Mouse (Mus musculus) forebrain, embryonic 11.5 days (tissue): ENCODE measurements around the gene Zfhx3. TPM values are rescaled to one million over a fixed set of nuclear protein-coding genes. Genes with fewer than 3 reads are reported as not detected.

Experiments
- ATAC-seq: fragments of 200-750 bp; cut with Nextera tagmentation; replicated peaks from 2 replicates; pipeline ENCODE4 v1.8.0; 2017; ENCODE audit warnings: moderate TSS enrichment; ENCODE audit not compliant: low FRiP score
- DNase-seq: peaks from one replicate; pipeline ENCODE4 v3.0.0-alpha.2; 2017; ENCODE audit warnings: low spot score
- H3K27ac ChIP-seq: fragments of 300-500 bp; sonication (generic); 2 replicates; pipeline ENCODE4 v1.5.1; 2014; ENCODE audit warnings: low read depth, low read length
- H3K27me3 ChIP-seq: fragments of 300-500 bp; sonication (generic); 2 replicates; pipeline ENCODE4 v1.6.1; 2014; ENCODE audit warnings: mild to moderate bottlenecking, low read length, mixed read lengths; ENCODE audit not compliant: control insufficient read depth, insufficient read depth
- H3K36me3 ChIP-seq: fragments of 300-500 bp; sonication (generic); 2 replicates; pipeline ENCODE4 v1.6.1; 2014; ENCODE audit warnings: mild to moderate bottlenecking, low read length, moderate library complexity, mixed read lengths; ENCODE audit not compliant: control insufficient read depth, insufficient read depth
- H3K4me1 ChIP-seq: fragments of 300-500 bp; sonication (generic); replicated peaks from 2 replicates; pipeline ENCODE4 v1.6.1; 2014; ENCODE audit warnings: low read length, mixed read lengths; ENCODE audit not compliant: control insufficient read depth, insufficient read depth
- H3K4me2 ChIP-seq: fragments of 300-500 bp; sonication (generic); 2 replicates; pipeline ENCODE4 v1.6.1; 2014; ENCODE audit warnings: low read depth, mild to moderate bottlenecking, low read length, moderate library complexity, mixed read lengths; ENCODE audit not compliant: severe bottlenecking
- H3K4me3 ChIP-seq: fragments of 300-500 bp; sonication (generic); 2 replicates; pipeline ENCODE4 v1.5.1; 2014; ENCODE audit warnings: low read depth, low read length
- H3K9ac ChIP-seq: fragments of 300-500 bp; sonication (generic); 2 replicates; pipeline ENCODE4 v1.6.1; 2014; ENCODE audit warnings: low read length
- H3K9me3 ChIP-seq: fragments of 300-500 bp; sonication (generic); 2 replicates; pipeline ENCODE4 v1.6.1; 2016; ENCODE audit warnings: low read length, mixed read lengths; ENCODE audit not compliant: control insufficient read depth
- WGBS: fragments of 180-500 bp; shearing (Covaris S2); extraction: QIAGEN DNeasy Blood & Tissue Kit; methylation state at CpG from one replicate; pipeline ENCODE4 v1.1.7; 2014; 5-methylcytosine and 5-hydroxymethylcytosine counted together
- polyA plus RNA-seq: library from polyadenylated mRNA; unstranded; fragments of >200 nt; fragmentation: Nextera tagmentation; extraction: Ambion mirVana; gene quantifications from 2 replicates; pipeline ENCODE4 v1.2.1, GENCODE M21; 2014

Zfhx3 gene
- polyA plus RNA-seq, 1 experiment from 2014 or later = 22.9 TPM

DNA sequence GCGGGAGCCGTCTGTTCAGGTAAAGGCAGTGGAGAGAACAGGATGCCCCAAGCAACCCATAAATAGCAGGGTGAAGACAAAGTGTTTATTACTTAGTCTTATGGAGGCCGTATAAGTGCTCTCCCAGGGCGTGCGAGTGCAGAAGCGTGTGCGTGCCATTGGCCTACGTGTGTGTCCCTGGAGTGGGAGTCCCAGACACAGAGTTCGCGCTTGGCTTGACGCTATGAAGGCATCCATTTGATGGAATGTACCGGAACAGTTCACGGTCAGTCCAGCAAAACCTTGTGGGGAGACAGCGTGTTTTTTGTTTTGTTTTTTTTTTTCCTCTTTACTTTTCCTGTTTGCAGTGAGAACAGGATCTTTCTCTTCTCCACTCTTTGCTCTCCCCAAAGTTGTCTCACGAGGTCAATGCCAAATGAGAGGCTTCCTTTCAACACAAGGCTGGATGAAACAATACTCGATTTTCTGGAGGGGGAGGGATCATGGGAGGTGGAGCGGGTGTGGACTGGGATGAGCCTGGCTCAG is 732.6 kb downstream of the Zfhx3 start:
- H3K4me1 ChIP-seq = no peaks in the 10 kb centered on the region
- no peaks in the 10 kb centered on the region for H3K27me3 ChIP-seq
- ATAC-seq (no peak), DNase-seq (no peak)
- no peak overlapping the region for H3K4me2 ChIP-seq
- no peaks in the 10 kb centered on the region for H3K36me3 ChIP-seq
- no peak overlapping the region for H3K27ac ChIP-seq
- no peaks in the 10 kb centered on the region for H3K9me3 ChIP-seq
- H3K4me3 ChIP-seq = no peak overlapping the region
- 65% methylated on average over 17 of the region's 17 CpGs for WGBS
- no peak overlapping the region for H3K9ac ChIP-seq

DNA sequence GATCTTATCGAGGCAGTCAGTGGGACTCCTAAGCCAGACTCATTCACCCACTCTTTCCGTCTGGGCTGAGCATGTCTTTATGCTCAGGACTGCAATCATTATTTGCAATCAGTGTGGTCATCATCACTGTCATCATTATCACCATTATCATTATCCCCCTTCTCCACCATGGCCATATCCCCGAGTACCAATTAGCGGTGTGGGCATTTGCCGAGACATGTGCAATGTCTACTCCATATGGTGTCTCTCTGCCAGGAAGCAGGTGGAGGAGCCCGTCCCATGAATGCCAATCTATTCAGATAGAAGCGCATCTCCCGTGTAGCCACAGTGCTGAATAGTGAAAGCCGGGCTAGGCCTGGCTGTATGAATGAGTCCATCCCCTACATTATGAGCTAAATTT is 747.2 kb downstream of the Zfhx3 start:
- H3K36me3 ChIP-seq = no peaks in the 10 kb centered on the region
- H3K9me3 ChIP-seq = no peaks in the 10 kb centered on the region
- H3K4me2 ChIP-seq = no peak overlapping the region
- H3K4me1 ChIP-seq = peaks cover 7% of the 10 kb centered on the region; the same call in 1 of the 2 replicates
- no peak overlapping the region for H3K4me3 ChIP-seq
- no peak overlapping the region for H3K27ac ChIP-seq
- no peak overlapping the region for H3K9ac ChIP-seq
- peaks cover 19% of the 10 kb centered on the region for H3K27me3 ChIP-seq
- 87% methylated on average over 9 of the region's 9 CpGs for WGBS
- no peak for ATAC-seq
- DNase-seq = no peak

DNA sequence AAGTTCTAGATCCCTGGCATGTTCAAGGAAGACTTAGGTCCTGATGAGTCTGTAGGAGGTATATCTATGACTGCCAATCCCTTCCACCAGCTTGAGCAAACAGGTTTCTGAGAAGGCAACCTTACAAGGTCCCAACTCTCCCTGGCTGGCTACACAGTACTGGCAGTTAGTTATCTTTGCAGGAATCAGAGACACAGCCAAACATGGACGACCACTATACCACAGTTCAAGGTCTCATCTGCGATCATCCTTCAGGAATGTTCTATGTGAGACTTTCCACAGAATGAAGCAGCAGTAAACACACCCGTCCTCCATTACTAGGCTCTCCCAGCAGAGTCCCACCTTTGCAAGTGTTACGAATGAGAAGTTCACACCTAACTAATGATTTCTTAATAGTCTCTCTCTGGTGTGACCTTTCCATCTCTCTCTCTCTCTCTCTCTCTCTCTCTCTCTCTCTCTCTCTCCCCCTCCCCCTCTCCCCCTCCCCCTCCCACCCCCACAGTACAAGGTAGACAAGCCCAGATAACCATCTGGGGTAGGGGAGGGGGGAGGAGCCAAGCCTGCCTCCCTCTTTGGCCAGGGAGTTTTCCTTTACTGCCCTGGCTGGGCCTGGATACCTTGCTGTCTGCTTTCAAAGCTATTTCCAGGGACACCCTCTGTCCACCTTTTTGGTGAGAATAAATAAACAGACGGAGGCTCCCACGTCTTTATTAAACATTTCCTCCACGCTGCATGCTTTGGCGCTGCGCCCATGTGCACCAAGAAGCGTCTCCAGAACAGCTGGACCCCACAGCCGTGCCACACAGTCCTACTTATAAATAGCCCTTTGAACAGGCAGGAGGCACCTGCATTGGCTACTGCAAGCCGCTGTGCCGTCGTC is 748.4 kb downstream of the Zfhx3 start:
- Histone ChIP-seq H3K9ac (no peak overlapping the region), H3K4me3 (no peak overlapping the region)
- 26% methylated on average over 14 of the region's 14 CpGs for WGBS

DNA sequence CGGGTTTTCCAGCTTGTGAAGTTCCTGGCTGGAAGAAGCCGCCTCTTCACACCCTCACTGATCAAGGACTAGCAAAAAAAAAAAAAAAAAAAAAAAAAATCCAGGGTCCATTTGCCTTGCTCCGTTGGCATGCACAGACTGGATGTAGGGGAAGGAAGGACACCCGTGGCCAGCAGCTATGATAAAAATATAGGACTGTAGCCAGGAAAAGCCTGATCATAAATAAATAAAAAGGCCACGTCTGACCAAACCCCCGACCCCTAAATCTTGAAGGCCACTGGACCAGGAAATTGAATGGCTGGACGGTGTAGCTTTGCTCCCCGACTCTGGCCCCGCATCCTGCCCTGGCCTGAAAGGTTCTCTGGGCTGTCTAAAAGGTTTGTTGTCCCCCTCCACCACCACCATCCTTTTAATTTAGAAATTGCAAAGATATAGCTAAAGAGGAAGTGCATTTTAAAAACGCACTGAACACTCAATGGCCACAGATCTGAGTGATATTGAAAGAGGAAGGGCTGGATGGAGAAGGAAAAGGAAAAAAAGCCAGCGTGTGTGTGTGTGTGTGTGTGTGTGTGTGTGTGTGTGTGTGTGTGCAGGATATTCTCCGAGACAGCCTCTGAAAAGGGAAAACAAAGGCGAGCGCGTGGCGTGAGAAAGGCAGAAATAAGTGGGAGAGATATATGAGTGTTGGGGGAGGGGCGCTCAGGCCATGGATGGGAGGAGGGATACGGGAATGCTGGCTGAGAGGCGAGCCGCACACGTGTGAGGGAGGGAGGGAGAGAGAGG is 749.2 kb downstream of the Zfhx3 start:
- peak overlapping the region; percentile 11; the same call in 1 of the 2 replicates for H3K4me3 ChIP-seq
- peaks cover 38% of the 10 kb centered on the region for H3K27me3 ChIP-seq
- H3K9me3 ChIP-seq = no peaks in the 10 kb centered on the region
- no peaks in the 10 kb centered on the region for H3K36me3 ChIP-seq
- H3K4me1 ChIP-seq = peaks cover 15% of the 10 kb centered on the region; the same call in 1 of the 2 replicates
- H3K27ac ChIP-seq = no peak overlapping the region
- DNase-seq (peak; percentile 73), ATAC-seq (peak; percentile 54; the same call in 1 of the 2 replicates)
- WGBS = 5% methylated on average over 20 of the region's 21 CpGs
- peak overlapping the region; percentile 40 for H3K4me2 ChIP-seq
- H3K9ac ChIP-seq = no peak overlapping the region; the same call in 1 of the 2 replicates

More for the DNA sequence above, 748.4 kb downstream of the Zfhx3 start:
- no peaks in the 10 kb centered on the region for H3K36me3 ChIP-seq
- H3K27ac ChIP-seq = no peak overlapping the region
- peaks cover 30% of the 10 kb centered on the region for H3K27me3 ChIP-seq
- ATAC-seq (no peak), DNase-seq (peak; percentile 69)
- peaks cover 7% of the 10 kb centered on the region; the same call in 1 of the 2 replicates for H3K4me1 ChIP-seq
- peak overlapping the region; percentile 40; the same call in 1 of the 2 replicates for H3K4me2 ChIP-seq
- no peaks in the 10 kb centered on the region for H3K9me3 ChIP-seq

DNA sequence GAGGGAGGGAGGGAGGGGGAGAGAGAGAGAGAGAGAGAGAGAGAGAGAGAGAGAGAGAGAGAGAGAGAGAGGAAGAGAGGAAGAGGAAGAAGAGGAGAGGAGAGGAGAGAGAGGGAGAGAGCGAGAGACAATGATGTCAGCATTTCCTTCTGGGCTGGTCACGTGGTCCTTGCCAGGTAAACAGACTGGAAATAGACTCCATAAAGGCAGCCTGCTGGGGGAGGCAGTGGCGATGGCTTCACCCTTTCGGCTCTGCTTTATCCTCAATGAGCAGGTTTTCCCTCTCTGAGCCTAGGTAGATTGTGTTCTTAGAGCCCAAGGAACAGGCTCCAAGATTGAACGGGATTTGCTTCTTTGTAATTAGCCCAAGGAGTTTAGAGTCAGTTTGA is 749.8 kb downstream of the Zfhx3 start:
- Histone ChIP-seq H3K36me3 (no peaks in the 10 kb centered on the region), H3K4me1 (peaks cover 16% of the 10 kb centered on the region; the same call in 1 of the 2 replicates), H3K27me3 (peaks cover 40% of the 10 kb centered on the region), H3K9ac (peak overlapping the region; percentile 6; the same call in 1 of the 2 replicates), H3K4me3 (peak overlapping the region; percentile 11; the same call in 1 of the 2 replicates), H3K4me2 (peak overlapping the region; percentile 40), H3K9me3 (no peaks in the 10 kb centered on the region), H3K27ac (no peak overlapping the region)
- ATAC-seq (0 out of 2 replicates have a peak, but pooled peaks have one; percentile 25), DNase-seq (peak; percentile 58)
- WGBS = 1% methylated on average over 5 of the region's 5 CpGs

DNA sequence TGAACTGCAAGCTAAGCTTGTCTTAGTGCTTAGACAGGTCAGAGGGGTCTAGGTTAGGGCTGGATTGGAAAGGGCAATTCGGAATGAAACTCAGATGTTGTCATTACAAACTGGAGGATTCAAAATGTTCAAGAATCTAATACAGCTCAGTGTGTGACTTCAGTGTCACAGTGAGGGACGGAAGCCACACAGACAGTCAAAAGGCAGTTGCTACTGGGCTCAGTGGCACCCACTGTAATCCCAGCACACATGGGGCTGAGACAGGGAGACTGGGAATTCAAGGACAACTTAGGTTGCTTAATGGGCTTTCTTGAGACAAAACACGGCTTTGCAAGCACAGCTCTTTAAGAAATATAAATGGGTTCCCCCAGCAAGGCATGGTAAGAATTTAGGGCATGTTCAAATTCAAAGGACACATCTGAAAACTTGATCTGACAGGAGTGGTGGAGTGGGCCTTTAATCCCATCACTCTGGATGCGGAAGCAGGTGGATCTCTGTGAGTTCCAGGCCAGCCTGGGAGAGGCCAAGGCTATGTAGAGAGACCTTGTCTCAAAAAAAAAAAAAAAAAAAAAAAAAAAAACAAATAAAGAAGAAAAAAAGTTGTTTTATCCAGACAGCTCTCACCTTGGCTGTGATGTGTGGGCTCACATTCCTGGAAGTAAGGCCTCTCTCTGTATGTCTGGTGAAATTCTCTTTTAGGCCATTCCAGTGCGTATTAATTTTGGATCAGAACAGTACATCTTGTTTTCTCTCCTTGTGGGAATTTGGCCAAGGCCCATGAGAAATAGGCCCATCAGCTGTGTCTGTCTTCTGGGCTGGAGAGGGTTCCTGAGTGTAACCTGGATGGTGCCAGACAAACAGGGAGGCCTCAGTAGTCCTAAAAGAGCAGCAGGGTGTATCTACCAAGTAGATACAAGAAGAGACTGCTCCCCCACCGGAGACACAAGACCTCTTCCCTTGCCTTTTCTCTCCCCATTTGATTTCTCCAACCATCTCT is 750.5 kb downstream of the Zfhx3 start:
- 58% methylated on average over 6 of the region's 6 CpGs for WGBS
- no peaks in the 10 kb centered on the region for H3K36me3 ChIP-seq
- H3K4me2 ChIP-seq = peak overlapping the region; percentile 40; the same call in 1 of the 2 replicates
- DNase-seq (no peak), ATAC-seq (no peak)
- H3K27ac ChIP-seq = no peak overlapping the region
- no peak overlapping the region for H3K9ac ChIP-seq
- peaks cover 44% of the 10 kb centered on the region for H3K27me3 ChIP-seq
- no peak overlapping the region for H3K4me3 ChIP-seq
- H3K4me1 ChIP-seq = peaks cover 22% of the 10 kb centered on the region
- H3K9me3 ChIP-seq = no peaks in the 10 kb centered on the region

DNA sequence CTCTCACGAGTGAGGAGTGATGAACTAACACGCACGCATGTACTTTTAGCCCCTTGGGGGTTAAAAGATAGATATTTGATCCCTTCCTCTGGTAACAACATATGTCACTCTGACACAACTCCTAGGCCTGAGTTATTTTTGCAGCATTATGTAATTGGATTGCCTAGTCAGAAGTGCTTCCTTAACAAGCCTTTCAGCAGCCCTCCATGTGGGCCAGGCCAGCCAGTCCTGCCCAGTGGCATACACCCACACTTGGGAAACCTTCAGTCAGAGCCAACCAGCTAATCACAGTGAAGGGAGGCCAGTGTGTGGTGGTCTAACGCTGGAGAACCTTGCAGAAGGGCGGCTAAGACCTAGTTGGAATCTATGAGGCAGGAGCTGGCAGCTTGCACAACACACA is 751.4 kb downstream of the Zfhx3 start:
- H3K27ac ChIP-seq = no peak overlapping the region
- WGBS = 73% methylated on average over 5 of the region's 5 CpGs
- no peak overlapping the region for H3K4me2 ChIP-seq
- H3K27me3 ChIP-seq = peaks cover 49% of the 10 kb centered on the region
- no peak overlapping the region for H3K4me3 ChIP-seq
- no peaks in the 10 kb centered on the region for H3K36me3 ChIP-seq
- peaks cover 22% of the 10 kb centered on the region for H3K4me1 ChIP-seq
- DNase-seq = no peak
- ATAC-seq = no peak
- H3K9ac ChIP-seq = no peak overlapping the region
- no peaks in the 10 kb centered on the region for H3K9me3 ChIP-seq
